Mouse (Mus musculus) hindbrain, embryonic 16.5 days (tissue): Measurements from ENCODE around the gene D630039A03Rik. TPM values are rescaled to one million over a fixed set of nuclear protein-coding genes. Genes with fewer than 3 reads are reported as not detected.

Experiments used
- ATAC-seq: fragments of 200-750 bp; cut with Nextera tagmentation; 2 replicates; pipeline ENCODE4 v1.8.0; 2017; ENCODE audit warnings: moderate TSS enrichment, moderate library complexity
- H3K27ac ChIP-seq: fragments of 300-500 bp; sonication (generic); 2 replicates; pipeline ENCODE4 v1.5.1; 2014; ENCODE audit warnings: low read depth, mild to moderate bottlenecking, control low read depth, low read length, moderate library complexity
- H3K27me3 ChIP-seq: fragments of 300-500 bp; sonication (generic); replicated peaks from 2 replicates; pipeline ENCODE4 v1.6.1; 2014; ENCODE audit warnings: low read length; ENCODE audit not compliant: control insufficient read depth, insufficient read depth
- H3K36me3 ChIP-seq: fragments of 300-500 bp; sonication (generic); 2 replicates; pipeline ENCODE4 v1.6.1; 2014; ENCODE audit warnings: mild to moderate bottlenecking, low read length, moderate library complexity, mixed read lengths; ENCODE audit not compliant: control insufficient read depth, insufficient read depth
- H3K4me1 ChIP-seq: fragments of 300-500 bp; sonication (generic); 2 replicates; pipeline ENCODE4 v1.6.1; 2014; ENCODE audit warnings: low read depth, low read length; ENCODE audit not compliant: control insufficient read depth, insufficient read depth
- H3K4me2 ChIP-seq: fragments of 300-500 bp; sonication (generic); 2 replicates; pipeline ENCODE4 v1.6.1; 2014; ENCODE audit warnings: mild to moderate bottlenecking, low read length, control low read depth, moderate library complexity
- H3K4me3 ChIP-seq: fragments of 300-500 bp; sonication (generic); 2 replicates; pipeline ENCODE4 v1.5.1; 2014; ENCODE audit warnings: mild to moderate bottlenecking, low read length, control low read depth, moderate library complexity
- H3K9ac ChIP-seq: fragments of 300-500 bp; sonication (generic); 2 replicates; pipeline ENCODE4 v1.6.1; 2014; ENCODE audit warnings: low read depth, mild to moderate bottlenecking, control low read depth, low read length, moderate library complexity
- H3K9me3 ChIP-seq: fragments of 300-500 bp; sonication (generic); 2 replicates; pipeline ENCODE4 v1.6.1; 2014; ENCODE audit warnings: mild to moderate bottlenecking, low read length, moderate library complexity; ENCODE audit not compliant: control insufficient read depth
- WGBS: fragments of 180-500 bp; shearing (Covaris S2); extraction: QIAGEN DNeasy Blood & Tissue Kit; methylation state at CpG from one replicate; pipeline ENCODE4 v1.1.7; 2014; 5-methylcytosine and 5-hydroxymethylcytosine counted together
- polyA plus RNA-seq: library from polyadenylated mRNA; unstranded; fragments of >200 nt; fragmentation: Nextera tagmentation; extraction: Ambion mirVana; gene quantifications from 2 replicates; pipeline ENCODE4 v1.2.1, GENCODE M21; 2015

D630039A03Rik gene
- polyA plus RNA-seq, 1 experiment from 2014 or later = 0.10 TPM

DNA sequence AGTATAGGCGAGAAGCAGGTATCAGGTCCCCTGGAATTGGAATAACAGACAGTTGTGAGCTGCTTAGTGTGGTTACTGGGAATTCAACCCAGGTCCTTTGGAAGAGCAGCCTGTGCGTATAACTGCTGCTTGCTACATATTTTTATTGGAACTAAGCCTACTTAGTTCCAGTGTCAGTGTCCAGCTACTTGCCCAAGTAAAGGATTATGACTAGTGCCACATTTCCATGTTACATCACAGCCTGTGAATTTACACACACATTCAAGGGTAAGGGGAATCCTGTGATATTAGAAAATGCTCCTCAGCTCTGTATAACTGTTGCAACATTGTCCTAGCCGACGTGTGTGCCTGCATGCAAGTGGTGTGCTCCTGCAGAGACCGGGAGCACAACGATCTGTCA lies 21.2 kb upstream of the D630039A03Rik start:
- H3K27me3 ChIP-seq = no peaks in the 10 kb centered on the region
- H3K27ac ChIP-seq = no peak overlapping the region
- H3K9ac ChIP-seq = no peak overlapping the region
- H3K36me3 ChIP-seq = no peaks in the 10 kb centered on the region
- ATAC-seq = no peak
- WGBS = 93% methylated on average over 6 of the region's 6 CpGs
- no peak overlapping the region for H3K4me3 ChIP-seq
- H3K4me2 ChIP-seq = no peak overlapping the region
- no peaks in the 10 kb centered on the region for H3K4me1 ChIP-seq
- H3K9me3 ChIP-seq = 0 out of 2 replicates have a peak, but pooled peaks cover 3% of the 10 kb centered on the region

GRCm38 (mm10) chr4:57934181-57934580 lies 18.1 kb upstream of the D630039A03Rik start:
- H3K4me3 ChIP-seq = no peak overlapping the region
- no peak for ATAC-seq
- no peak overlapping the region for H3K27ac ChIP-seq
- 84% methylated on average over 5 of the region's 5 CpGs for WGBS
- H3K4me1 ChIP-seq = no peaks in the 10 kb centered on the region
- H3K27me3 ChIP-seq = no peaks in the 10 kb centered on the region
- no peaks in the 10 kb centered on the region for H3K36me3 ChIP-seq
- no peak overlapping the region for H3K9ac ChIP-seq
- H3K4me2 ChIP-seq = no peak overlapping the region
- H3K9me3 ChIP-seq = 0 out of 2 replicates have a peak, but pooled peaks cover 3% of the 10 kb centered on the region

DNA sequence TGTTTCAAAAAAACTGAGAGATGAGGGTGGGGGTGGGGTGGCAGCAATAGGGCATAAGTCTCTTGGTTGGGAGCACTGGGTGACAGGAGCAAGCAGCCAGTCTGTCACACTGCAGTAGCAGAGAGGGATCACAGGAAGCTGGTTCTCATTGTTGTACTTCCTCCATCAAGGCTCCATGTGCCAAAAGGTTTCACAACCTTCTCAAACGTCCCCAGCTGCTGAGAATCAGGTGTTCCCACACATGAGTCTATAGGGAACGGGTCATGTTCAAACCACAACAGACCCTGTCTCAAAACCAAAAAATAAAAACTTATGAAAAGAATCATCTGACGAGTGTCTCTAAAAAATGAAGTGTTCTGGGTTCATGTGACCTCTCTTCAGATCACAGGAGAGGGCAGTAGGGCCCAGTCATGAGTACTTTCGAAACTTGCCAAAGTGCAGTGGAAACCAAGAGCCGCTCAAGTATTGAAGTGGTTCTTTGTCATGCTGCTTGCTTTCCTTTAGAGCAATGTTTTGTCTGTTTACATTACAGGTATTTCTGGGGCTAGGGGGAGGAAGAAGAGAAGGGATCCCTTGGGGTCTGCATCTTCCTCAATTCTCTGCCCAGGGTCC lies 14.6 kb upstream of the D630039A03Rik start:
- no peak overlapping the region for H3K4me3 ChIP-seq
- no peak overlapping the region for H3K4me2 ChIP-seq
- no peak overlapping the region for H3K9ac ChIP-seq
- H3K9me3 ChIP-seq = 0 out of 2 replicates have a peak, but pooled peaks cover 3% of the 10 kb centered on the region
- ATAC-seq = no peak
- H3K27me3 ChIP-seq = no peaks in the 10 kb centered on the region
- WGBS = 81% methylated on average over 5 of the region's 5 CpGs
- no peak overlapping the region for H3K27ac ChIP-seq
- no peaks in the 10 kb centered on the region for H3K4me1 ChIP-seq
- H3K36me3 ChIP-seq = no peaks in the 10 kb centered on the region

GRCm38 (mm10) chr4:57927464-57928205 lies 11.5 kb upstream of the D630039A03Rik start:
- peak; percentile 70; the same call in 1 of the 2 replicates for ATAC-seq
- WGBS = 21% methylated on average over 3 of the region's 3 CpGs
- peaks cover 3% of the 10 kb centered on the region; the same call in 1 of the 2 replicates for H3K4me1 ChIP-seq

GRCm38 (mm10) chr4:57924556-57925071 lies 8.5 kb upstream of the D630039A03Rik start:
- no peak overlapping the region for H3K4me2 ChIP-seq
- peaks cover 6% of the 10 kb centered on the region; the same call in 1 of the 2 replicates for H3K4me1 ChIP-seq
- no peak overlapping the region for H3K9ac ChIP-seq
- H3K27ac ChIP-seq = no peak overlapping the region
- no peak for ATAC-seq
- 74% methylated on average over 6 of the region's 6 CpGs for WGBS
- no peaks in the 10 kb centered on the region for H3K36me3 ChIP-seq
- H3K27me3 ChIP-seq = no peaks in the 10 kb centered on the region
- H3K9me3 ChIP-seq = no peaks in the 10 kb centered on the region
- no peak overlapping the region for H3K4me3 ChIP-seq

More at GRCm38 (mm10) chr4:57927464-57928205, 11.5 kb upstream of the D630039A03Rik start:
- H3K4me3 ChIP-seq = no peak overlapping the region
- no peaks in the 10 kb centered on the region for H3K36me3 ChIP-seq
- 0 out of 2 replicates have a peak, but pooled peaks cover under 1% of the 10 kb centered on the region for H3K9me3 ChIP-seq
- H3K27ac ChIP-seq = no peak overlapping the region
- H3K4me2 ChIP-seq = no peak overlapping the region
- no peak overlapping the region for H3K9ac ChIP-seq
- H3K27me3 ChIP-seq = no peaks in the 10 kb centered on the region

DNA sequence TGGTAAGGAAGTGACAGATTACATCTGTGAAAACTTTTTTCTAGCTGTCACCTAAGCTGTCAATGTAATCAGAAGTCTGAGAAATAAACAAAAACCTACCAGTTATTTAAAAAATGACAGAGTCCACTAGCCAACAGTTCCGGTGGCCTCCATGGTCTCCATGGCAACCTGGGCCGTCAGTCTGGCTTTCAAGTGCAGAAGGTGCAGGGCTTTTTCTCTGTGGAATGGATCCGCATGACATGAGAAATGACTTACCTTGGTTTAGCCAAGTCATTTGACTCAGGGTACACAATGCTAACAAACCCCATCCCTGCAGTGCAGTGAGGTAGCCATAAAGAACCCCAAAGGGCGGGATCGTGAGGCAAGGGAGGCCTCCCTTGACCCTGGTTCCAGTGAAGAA lies 6.1 kb upstream of the D630039A03Rik start:
- Histone ChIP-seq H3K4me3 (no peak overlapping the region), H3K27me3 (no peaks in the 10 kb centered on the region), H3K27ac (no peak overlapping the region), H3K9me3 (no peaks in the 10 kb centered on the region), H3K4me2 (no peak overlapping the region), H3K36me3 (no peaks in the 10 kb centered on the region), H3K9ac (no peak overlapping the region), H3K4me1 (peaks cover 6% of the 10 kb centered on the region; the same call in 1 of the 2 replicates)
- ATAC-seq = peak; percentile 48; the same call in 1 of the 2 replicates
- WGBS = 20% methylated on average over 5 of the region's 5 CpGs

DNA sequence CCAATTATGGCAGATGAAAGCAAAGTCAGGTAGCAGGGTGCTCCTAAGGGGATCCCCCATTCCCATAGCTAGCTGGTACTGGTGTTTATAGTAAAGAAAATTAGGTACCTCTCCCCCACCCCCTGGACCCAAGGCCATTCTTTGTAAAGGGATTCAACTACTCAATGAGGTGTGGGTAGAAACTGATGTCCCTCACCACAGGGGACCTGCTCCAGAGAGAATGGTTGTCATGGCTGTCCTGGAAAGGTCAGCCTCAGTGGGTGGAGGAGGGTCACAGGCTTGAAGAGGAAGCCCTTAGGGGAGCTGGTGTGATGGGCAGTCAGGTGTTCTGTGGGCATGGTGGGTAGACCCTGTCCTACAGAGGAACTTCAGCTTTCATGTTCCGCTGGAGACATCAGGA lies 4.4 kb upstream of the D630039A03Rik start:
- H3K4me1 ChIP-seq = peaks cover 10% of the 10 kb centered on the region; the same call in 1 of the 2 replicates
- 86% methylated on average over 1 of the region's 1 CpGs for WGBS
- no peak overlapping the region for H3K9ac ChIP-seq
- H3K36me3 ChIP-seq = no peaks in the 10 kb centered on the region
- no peak overlapping the region for H3K4me3 ChIP-seq
- H3K9me3 ChIP-seq = no peaks in the 10 kb centered on the region
- H3K4me2 ChIP-seq = no peak overlapping the region
- no peak overlapping the region for H3K27ac ChIP-seq
- no peak for ATAC-seq
- H3K27me3 ChIP-seq = no peaks in the 10 kb centered on the region

DNA sequence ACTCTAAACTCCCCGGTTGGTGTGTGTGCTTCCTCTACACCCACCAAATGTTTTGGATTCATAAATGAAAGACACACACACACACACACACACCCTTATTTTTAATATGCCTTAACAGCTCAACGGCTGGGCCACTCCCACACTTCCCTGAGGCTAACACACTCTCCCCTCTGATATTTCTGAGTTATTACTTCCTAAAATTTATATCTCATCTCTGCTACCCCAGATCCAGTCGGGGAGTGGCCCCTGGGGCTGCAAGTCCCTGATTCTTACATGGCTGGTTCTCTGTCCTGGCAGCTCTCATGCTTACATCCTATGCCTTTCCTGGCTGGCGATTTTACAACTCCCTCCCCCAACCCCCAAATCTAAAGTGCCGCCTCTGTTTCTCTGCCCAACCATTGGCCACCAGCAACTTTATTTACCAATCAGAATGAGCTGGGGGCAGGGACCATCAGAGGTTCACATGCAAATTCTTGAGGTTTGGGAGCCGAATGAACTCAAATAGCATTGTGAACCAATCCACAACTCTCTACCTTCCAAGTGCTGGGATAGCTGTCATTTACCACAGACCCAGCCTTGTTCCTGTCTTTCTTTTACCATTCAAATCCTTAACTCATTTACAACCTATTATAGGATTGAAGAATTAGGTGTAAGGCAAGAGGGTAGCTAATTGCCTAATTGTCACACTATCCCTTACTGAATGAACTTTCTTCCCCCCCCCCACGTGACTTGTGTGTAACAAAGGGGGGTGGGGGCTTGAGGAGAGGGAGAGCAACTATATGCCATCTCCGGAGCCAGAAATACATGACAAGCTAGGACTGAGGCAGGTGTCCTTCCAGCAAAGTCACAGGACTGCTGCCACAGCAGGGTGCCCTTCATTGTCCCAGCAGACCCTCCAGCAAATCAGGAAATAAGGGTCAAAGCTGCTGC lies 3.7 kb upstream of the D630039A03Rik start:
- Histone ChIP-seq H3K36me3 (no peaks in the 10 kb centered on the region), H3K4me1 (peaks cover 10% of the 10 kb centered on the region; the same call in 1 of the 2 replicates), H3K27me3 (no peaks in the 10 kb centered on the region), H3K4me2 (no peak overlapping the region), H3K4me3 (no peak overlapping the region), H3K9ac (no peak overlapping the region), H3K27ac (no peak overlapping the region), H3K9me3 (no peaks in the 10 kb centered on the region)
- 18% methylated on average over 8 of the region's 8 CpGs for WGBS
- no peak for ATAC-seq
